Mouse (Mus musculus) c-Kit-positive CD71-positive TER-119-positive erythroid progenitor cells, embryonic 14.5 days (primary cell): ENCODE measurements around the gene Prkab2.

Experiments
- DNase-seq: peaks from one replicate; pipeline ENCODE4 v3.0.0-alpha.2; 2013; ENCODE audit warnings: low spot score

The Prkab2 gene

DNA sequence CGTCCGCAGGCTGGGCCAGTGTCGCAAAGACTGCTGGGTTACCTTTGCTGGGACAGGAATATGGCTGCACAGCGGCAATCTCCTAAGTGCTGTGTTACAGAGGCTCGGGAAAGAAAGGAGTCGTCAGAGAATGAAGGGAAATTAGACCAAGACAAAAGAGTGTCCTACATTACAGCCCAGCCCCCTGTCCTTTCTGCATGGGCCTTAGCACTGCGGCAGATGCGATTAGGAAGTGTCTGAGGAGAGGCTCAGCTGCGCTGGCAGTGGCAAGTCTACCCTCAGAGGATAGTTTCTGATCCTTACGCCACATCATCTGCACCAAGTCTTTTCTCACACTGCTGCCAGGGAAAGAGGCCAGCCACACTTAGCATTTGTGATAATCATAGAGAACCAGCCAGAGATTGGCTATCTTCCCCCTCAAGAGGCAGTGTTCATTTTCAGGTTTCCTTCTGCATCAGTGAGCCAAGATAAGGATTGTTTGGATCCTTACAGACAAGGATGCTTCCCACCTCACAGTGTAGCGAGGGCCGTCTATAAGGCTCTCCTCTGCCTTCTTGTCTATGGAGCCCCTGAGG is 33.5 kb downstream of the Prkab2 start:
- no peak for DNase-seq

DNA sequence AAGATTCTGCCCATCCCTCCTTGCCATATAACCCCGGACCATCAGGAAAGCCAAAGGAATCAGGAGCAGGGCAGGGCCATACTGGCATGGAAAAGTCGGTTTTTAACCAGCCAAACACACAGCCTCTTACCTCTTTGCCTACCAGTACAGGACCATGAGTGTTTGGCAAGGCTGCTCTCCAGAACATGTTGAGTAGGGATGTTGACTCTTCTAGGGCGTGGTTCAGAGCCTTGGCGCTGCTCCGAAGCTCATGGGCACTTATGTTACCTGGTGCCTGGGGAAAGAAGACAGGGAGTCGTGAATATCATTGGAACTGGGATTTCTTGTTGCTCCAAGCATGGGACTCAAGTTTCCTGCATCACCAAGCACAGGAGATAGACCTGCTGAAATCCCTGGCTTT is 35.8 kb downstream of the Prkab2 start:
- DNase-seq, result no peak

DNA sequence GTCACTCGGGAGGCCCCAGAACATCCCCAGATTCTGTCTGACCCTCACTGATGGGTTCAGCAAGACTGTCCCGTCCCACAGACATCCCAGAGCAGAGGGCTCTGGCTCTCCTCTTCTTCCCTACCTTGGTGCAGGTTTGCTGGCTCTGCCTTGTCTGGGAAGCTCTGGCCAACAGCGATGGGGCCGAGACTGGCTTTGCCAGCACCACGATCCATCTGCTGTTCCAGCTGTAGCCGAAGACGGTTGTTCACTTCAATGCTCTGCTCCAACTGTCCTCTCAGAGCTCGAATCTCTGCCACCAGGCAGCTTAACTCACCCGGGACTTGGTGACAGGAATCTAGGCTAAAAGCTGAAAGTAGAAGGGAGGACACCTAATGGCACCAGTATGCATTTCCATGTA is 38.9 kb downstream of the Prkab2 start:
- no peak for DNase-seq

DNA sequence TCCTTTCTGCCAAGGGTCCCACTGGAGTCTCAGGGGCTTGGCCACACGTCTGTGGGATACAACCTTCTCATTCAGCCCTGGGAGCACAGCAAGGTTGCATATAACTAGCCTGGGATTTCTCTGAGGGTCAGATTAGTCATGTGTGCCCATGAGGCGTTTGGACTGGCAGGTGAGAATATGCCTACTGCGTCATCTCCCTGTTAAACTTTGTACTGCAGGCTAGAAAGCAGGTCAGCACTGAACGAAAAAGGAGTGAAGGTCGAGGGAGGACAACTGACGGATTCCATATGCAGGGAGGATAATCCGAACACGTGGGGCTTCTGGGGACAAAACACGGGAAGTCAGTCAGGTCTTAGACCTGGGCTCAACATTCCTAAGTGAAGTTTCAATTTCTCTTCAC is 39.3 kb downstream of the Prkab2 start:
- DNase-seq, result no peak

DNA sequence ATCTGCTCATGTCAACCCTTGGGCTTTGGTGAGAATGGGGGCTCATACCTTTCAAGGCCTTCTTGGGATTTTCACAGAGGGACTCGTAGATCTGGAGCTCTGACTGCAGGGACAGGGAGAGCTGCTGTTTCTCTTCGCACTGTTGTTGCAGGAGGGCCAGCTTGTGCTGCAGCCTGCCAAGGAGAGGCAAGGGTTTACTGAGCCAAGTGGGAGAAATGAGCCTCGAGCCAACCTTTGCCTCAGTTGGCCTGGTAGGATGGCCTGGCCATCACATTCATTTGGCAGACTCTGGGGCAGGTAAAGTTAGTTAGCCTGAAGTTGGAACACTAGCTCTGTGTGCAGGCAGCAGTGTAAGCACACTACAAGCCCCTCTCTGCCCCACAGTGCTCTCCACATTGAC is 41.1 kb downstream of the Prkab2 start:
- DNase-seq, result no peak

DNA sequence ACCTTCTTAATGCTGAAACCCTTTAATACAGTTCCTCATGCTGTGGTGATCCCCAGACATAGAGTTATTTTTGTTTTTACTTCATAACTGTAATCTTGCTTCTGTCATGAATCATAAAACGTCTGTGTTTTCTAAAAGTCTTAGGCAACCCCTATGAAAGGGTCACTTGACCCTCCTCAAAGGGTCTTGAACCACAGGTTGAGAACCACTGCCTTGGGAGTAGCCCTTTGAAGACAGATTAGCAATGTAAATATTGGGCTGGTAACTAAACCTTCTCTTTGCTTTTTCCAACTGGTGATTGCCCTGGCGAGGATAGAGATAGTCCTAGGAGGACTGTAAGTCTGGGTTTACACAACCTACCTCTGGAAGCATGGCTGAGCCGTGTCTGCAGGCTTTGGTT is 43.2 kb downstream of the Prkab2 start:
- DNase-seq, result no peak

DNA sequence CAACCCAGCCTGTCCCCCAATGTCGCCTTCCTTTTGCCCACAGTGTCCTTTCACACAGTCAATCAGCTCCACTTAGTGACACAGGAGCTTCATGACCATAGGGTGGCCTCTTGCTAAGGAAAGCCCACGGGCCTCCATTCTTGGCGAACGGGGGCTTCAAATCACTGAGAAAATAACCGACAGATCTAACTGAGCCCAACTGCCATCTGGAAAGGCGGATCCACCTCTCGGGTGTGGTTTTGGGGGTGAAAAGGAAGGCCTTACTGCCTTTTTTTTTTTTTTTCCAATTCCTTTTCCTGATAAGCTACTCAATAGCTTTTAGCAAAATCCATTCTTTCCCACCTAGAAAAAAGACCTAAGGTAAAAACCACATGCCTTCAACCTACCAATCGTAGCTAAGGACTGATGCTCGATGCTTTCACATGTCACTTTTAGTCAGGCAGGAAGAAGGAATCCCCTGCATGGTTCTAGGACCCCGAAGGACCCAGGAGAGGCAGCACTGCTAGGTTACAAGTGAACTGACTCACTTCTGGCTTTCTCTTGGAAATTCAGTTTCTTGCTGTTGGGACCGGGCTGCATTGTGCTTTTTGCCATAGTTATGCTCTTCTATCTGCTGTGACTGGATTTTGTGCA is 44.6 kb downstream of the Prkab2 start:
- DNase-seq, result no peak

DNA sequence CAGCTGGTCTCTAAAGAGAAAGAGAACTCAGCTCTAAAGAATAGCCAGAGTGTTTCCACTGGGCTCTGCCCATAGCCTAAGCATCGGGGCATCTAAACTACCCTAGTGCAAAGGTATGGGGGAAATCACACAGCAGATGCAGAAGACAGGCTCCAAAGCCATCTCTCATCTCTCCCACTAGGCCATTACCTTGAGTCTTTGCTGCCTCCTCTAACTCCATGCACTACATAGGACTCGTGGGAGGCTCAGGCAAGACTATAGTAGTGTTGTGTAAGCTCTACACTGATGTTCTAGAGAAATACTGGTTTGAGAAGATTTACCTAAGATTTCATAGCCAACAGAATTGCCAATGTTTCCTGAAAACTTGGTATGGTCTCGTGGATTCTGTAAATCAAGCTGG is 47.5 kb downstream of the Prkab2 start:
- DNase-seq, result no peak

DNA sequence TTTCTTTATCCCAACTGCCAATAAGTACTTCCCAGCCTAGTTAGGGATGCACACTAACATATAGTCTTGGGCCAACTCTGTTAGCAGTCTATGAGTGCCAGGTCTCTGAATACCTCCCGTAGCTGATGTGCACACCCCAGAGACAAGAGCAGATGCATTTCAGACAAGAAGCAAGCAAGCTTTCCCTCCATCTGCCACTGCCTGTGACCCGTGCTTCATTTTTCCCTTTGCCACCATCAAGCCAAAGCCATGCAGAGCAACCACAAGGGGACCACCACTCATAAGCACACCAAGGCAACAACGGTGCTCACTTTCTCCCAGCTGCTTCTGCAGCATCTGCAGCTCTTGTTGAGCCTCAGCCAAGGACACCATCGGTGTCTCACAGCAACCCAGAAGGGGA is 48.6 kb downstream of the Prkab2 start:
- DNase-seq, result no peak

DNA sequence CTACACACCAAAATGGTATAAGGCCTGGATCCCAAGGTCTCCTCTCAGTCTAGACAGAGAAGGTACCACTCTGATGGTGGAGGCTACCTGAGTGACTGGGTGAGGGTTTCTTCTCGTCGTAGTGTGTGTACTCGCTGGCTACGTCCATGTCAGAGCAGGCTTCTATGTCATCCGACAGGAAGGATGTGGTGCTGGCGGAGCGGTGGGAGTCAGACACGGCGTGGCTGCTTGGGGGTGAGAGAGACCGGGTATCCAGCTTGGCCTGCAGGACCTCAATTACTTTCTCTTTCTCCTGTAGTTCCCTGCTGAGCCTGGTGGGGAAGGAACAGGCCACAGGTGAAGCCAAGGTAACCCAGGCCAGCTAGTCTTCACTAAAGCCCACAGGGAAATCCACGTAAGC is 52.1 kb downstream of the Prkab2 start:
- no peak for DNase-seq

DNA sequence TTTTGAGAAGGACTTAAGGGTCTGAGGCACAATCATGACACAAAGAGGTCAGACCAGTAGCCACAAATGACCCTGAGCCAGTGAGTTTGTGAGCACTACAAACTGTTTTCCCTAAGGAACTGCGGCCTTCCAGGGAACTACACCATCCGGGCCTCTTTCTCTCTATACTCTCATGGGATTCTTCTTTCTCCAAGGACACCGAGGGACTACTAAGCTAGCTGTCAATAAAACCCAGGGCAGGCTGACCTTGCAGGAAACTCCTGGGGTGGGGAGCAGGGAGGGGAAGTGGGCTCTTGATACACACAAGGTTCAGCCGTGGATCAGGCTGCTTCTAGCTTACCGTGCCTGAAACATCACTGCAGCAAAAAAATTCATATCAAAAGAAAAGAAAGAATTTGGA is 52.9 kb downstream of the Prkab2 start:
- DNase-seq, result no peak

DNA sequence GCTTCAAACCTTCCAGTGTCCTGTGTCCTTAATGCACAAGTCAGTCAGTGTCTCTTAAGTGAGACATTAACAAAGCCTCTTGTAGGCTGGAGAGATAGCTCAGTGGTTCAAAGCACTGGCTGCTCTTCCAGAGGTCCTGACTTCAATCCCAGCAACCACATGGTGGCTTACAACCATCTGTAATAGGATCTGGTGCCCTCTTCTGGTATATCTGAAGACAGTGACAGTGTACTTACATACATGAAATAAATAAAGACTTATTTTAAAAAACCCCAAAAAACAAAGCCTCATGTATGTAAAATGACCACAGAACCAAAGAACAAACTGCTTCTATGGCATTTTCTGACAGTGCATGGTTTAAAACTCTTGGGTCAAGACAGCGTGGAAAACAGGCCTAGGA is 57.9 kb downstream of the Prkab2 start:
- DNase-seq, result no peak

DNA sequence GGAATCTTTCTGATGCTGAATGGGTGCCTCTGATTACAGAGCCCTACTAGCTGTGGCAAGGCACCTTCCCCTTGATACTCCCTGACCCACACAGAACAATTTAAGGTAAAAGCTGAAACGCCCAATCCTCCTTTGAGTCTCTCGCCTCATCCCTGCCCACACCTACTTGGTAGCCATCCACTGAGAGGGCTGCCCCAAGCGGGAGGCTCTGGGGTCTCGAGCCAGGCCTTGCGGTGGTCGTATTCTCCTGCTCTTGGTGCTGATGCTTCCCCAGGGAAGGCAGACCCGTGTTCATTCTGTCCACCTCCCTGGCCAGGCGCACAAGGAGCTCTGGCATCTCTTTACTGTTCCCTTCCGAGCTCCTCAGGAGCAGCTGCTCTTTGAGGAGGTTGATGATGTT is 61.1 kb downstream of the Prkab2 start:
- no peak for DNase-seq
